ENCODE assay signal across 21 mouse cellular contexts in the genomic region with DNA sequence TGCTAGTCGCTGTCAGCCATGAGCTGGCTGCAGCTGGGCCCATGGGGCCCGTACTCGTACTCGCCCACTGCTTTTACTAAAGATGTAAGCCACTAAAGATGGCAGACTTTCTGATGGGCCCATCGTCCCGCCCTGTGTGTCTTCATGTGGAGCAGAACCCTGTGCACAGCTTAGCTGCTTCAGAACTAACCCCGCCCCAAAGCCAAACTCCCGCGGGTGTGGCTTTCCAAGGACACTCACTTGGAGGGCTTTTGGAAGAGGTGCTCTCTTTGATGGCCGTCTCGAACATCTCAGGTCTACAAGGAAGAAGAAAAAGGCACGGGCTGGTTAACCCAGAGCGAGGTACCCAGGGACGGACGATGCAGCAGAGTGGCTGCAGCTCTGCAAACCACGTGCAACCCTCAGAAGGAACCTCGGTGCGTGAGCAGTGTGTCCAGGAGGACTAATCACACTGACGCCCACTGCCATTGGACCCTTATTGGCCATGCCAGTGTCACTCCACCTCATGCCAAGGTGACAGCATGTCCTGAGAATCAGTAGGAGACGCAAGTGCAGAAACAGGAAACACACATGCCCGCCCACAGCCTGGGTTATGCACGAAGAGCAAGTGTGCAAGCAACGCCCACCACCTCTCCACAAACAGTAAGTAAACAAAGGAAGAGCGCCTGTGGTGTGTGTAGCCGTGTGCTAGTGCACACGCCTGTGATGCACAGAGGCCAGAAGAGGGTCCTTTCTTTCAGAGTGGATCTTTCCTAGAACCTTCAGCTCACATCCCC. TPM values are rescaled to one million over a fixed set of nuclear protein-coding genes. Genes with fewer than 3 reads are reported as not detected.
DNase-seq lines count a peak whose midpoint lies in the region; TF ChIP-seq lines count a peak whose summit lies in the region.
"Had no signal": no experiment of that assay in that cellular context is flagged by ENCODE, and none has a peak within 500 bp of the region (broad histone marks: within the 10 kb centered on the region; RNA-seq: fewer than 3 reads in every experiment).

No protein-coding gene starts in this region.

- no peak for TF ChIP-seq CTCF in heart, adult 2 months (IDR thresholded peaks at IDR 0.05)
- no peak for TF ChIP-seq CTCF in lung, adult 2 months (IDR thresholded peaks at IDR 0.05; ENCODE audit: insufficient read depth, low read length)

- WGBS in heart, adult 2 months, result 86% methylated on average over 26 of the region's 26 CpGs
- 67% methylated on average over 26 of the region's 26 CpGs for WGBS in lung, adult 2 months

- peak; percentile 75 for DNase-seq in heart, adult 11 months
- DNase-seq in heart, adult 2 months, result no peak
- DNase-seq in lung, adult 2 months, result no peak
- DNase-seq in lung, postnatal 25 days (ENCODE audit: low spot score), result no peak
- peak; percentile 55 for DNase-seq in T-cell, adult 2 months (ENCODE audit: low spot score)
- DNase-seq in naive thymus-derived CD4-positive, alpha-beta T cell, adult 2 months (ENCODE audit: low read depth), result peak; percentile 74
- DNase-seq in left cerebral cortex, postnatal 14 days (ENCODE audit: low spot score in 2 of 2), result no peak
- no peak for DNase-seq in urinary bladder, postnatal 25 days (ENCODE audit: low spot score)
- DNase-seq: adrenal gland, postnatal 25 days; cerebellum, adult 11 months; cerebellum, postnatal 14 days; forebrain, postnatal 0 days; kidney, adult 9 months; kidney, postnatal 4 days; lung, postnatal 36 days; right cerebral cortex, postnatal 4 days; thymus, postnatal 25 days had no signal

- intact Hi-C loops in heart, adult 2 months (cut with DNase I), result no loop called here
- intact Hi-C loops in left cerebral cortex, postnatal 14 days (cut with DNase I), result no loop called here

- H3K4me1 ChIP-seq in heart, adult 2 months (ENCODE audit: control insufficient read depth, insufficient read depth, low read length), result no peaks in the 10 kb centered on the region
- peaks cover 3% of the 10 kb centered on the region; the same call in 1 of the 2 replicates for H3K4me1 ChIP-seq in lung, adult 2 months (ENCODE audit: control insufficient read depth, insufficient read depth, low read length)
- H3K4me1 ChIP-seq: embryonic facial prominence, embryonic 15.5 days; heart, embryonic 13.5 days; limb, embryonic 13.5 days; liver, embryonic 15.5 days had no signal

- H3K9ac ChIP-seq in heart, adult 2 months (ENCODE audit: low read depth, low read length), result no peak overlapping the region
- H3K9ac ChIP-seq: embryonic facial prominence, embryonic 15.5 days; forebrain, postnatal 0 days; heart, embryonic 13.5 days; limb, embryonic 13.5 days; liver, embryonic 15.5 days had no signal

- no peaks in the 10 kb centered on the region for H3K36me3 ChIP-seq in heart, adult 2 months (ENCODE audit: control insufficient read depth, insufficient read depth, low read length)

- H3K27ac ChIP-seq in heart, adult 2 months, result no peak overlapping the region
- H3K27ac ChIP-seq: embryonic facial prominence, embryonic 15.5 days; heart, embryonic 13.5 days; limb, embryonic 13.5 days; liver, embryonic 15.5 days had no signal

- no peak for TF ChIP-seq POLR2A in heart, adult 2 months (IDR thresholded peaks at IDR 0.05; ENCODE audit: insufficient read depth, low read depth, low read length)
- TF ChIP-seq POLR2A in lung, adult 2 months (IDR thresholded peaks at IDR 0.05; ENCODE audit: borderline replicate concordance, extremely low read depth, low read depth, low read length), result peak; percentile 10; the same call in 1 of the 2 replicates

- H3K79me2 ChIP-seq in heart, adult 2 months (replicated peaks; ENCODE audit: control insufficient read depth, insufficient read depth, low read length), result no peaks in the 10 kb centered on the region

- no peak overlapping the region for H3K4me3 ChIP-seq in heart, adult 2 months
- H3K4me3 ChIP-seq in lung, adult 2 months (replicated peaks; ENCODE audit: extremely low read depth, low read depth, low read length), result no peak overlapping the region
- H3K4me3 ChIP-seq: embryonic facial prominence, embryonic 15.5 days; heart, embryonic 13.5 days; limb, embryonic 13.5 days; liver, embryonic 15.5 days had no signal

- H3K27me3 ChIP-seq in heart, adult 2 months (ENCODE audit: control insufficient read depth, insufficient read depth, low read length), result no peaks in the 10 kb centered on the region
- H3K27me3 ChIP-seq: embryonic facial prominence, embryonic 15.5 days; heart, embryonic 13.5 days; limb, embryonic 13.5 days; liver, embryonic 15.5 days had no signal

- no peak for TF ChIP-seq EP300 in heart, adult 2 months (IDR thresholded peaks at IDR 0.05; ENCODE audit: insufficient read depth, low read depth, low read length)

RNA-seq across cellular contexts. Expression of gene Ncf1, which starts 14.4 kb away (rescaled TPM):
- total RNA-seq in heart, adult 2 months (2021), result 1 to 10 TPM; 6.7 to 8.2 TPM
- polyA plus RNA-seq in heart, adult 2 months (2012; rRNA removed), result 3.4 and 5.7 TPM in 2 replicates
- 32.0 and 37.8 TPM in 2 replicates for polyA plus RNA-seq in lung, adult 2 months (2012; rRNA removed)
- total RNA-seq in left cerebral cortex, postnatal 14 days (2021), result 1 to 10 TPM; 6.7 to 9.2 TPM

Comparison
In these comparisons a context has a peak if more than half of its experiments do, and no peak if none do; other contexts are left out.
1. DNase-seq: peak in heart, adult 11 months (single experiment), T-cell, adult 2 months (single experiment) and naive thymus-derived CD4-positive, alpha-beta T cell, adult 2 months (single experiment); none in heart, adult 2 months (0 of 2), lung, adult 2 months (single experiment), lung, postnatal 25 days (single experiment), left cerebral cortex, postnatal 14 days (0 of 2) and urinary bladder, postnatal 25 days (single experiment).